Mouse (Mus musculus): ENCODE data around the gene Slc4a10. TPM values are rescaled to one million over a fixed set of nuclear protein-coding genes. Genes with fewer than 3 reads are reported as not detected.

Slc4a10 gene
- polyA plus RNA-seq, 1 experiment from 2014 or later, result 0.43 TPM

DNA sequence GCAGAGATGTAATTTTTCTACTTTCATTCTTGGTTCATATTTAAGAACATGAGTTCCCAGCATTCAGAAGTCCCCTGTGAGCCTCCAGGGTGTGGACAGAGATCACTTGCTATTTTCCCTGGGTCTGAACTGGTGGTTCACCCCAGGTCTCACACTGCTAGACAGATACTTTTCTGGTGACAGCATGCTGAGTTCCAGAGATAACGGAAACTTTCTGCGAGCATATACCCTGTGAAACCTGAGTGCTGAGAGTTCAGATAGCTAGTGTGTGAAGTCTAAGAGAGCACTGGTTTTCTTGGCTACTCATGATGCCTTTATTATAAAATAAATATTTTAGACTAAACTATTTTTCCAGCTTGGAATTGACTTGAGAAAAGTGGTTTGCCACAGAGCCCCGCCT lies 232.5 kb downstream of the Slc4a10 start:
- H3K27me3 ChIP-seq, result no peaks in the 10 kb centered on the region
- 0 out of 2 replicates have a peak overlapping the region, but pooled peaks have one; percentile 6 for H3K4me2 ChIP-seq
- H3K9me3 ChIP-seq (replicated peaks), result no peaks in the 10 kb centered on the region
- H3K4me3 ChIP-seq, result no peak overlapping the region
- no peak overlapping the region for H3K9ac ChIP-seq
- H3K4me1 ChIP-seq (replicated peaks), result peaks cover 14% of the 10 kb centered on the region
- WGBS, result 19% methylated on average over 3 of the region's 3 CpGs
- peak; percentile 89; the same call in 1 of the 2 replicates for ATAC-seq (replicated peaks; ENCODE audit: insufficient number of reproducible peaks, insufficient read depth, low FRiP score, low read depth)
- H3K27ac ChIP-seq, result peak overlapping the region; percentile 80
- H3K36me3 ChIP-seq, result no peaks in the 10 kb centered on the region

DNA sequence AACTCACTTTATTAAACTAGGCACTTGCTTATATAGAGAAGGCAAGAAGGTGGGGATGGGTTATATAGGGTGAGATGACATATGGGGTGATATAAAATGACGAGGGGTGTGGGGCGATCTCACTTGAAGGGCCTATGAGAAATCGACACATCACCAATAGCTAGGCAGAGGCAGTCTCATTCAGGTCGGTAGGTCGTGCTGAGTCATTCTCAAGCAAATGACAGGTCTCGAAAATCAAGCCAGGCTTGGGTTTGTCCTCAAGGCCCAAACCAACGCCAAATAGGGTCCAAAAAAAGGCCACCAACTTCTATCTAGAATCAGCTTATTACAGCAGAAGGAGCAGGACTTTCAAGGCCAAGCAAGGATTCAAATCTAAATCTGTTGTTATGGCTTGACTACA lies 233.5 kb downstream of the Slc4a10 start:
- Histone ChIP-seq H3K36me3 (no peaks in the 10 kb centered on the region), H3K9me3 (replicated peaks) (no peaks in the 10 kb centered on the region), H3K27ac (peak overlapping the region; percentile 80), H3K4me1 (replicated peaks) (peaks cover 14% of the 10 kb centered on the region), H3K9ac (no peak overlapping the region), H3K4me3 (no peak overlapping the region), H3K4me2 (no peak overlapping the region), H3K27me3 (no peaks in the 10 kb centered on the region)
- WGBS, result 86% methylated on average over 7 of the region's 7 CpGs
- ATAC-seq (replicated peaks; ENCODE audit: insufficient number of reproducible peaks, insufficient read depth, low FRiP score, low read depth), result no peak

DNA sequence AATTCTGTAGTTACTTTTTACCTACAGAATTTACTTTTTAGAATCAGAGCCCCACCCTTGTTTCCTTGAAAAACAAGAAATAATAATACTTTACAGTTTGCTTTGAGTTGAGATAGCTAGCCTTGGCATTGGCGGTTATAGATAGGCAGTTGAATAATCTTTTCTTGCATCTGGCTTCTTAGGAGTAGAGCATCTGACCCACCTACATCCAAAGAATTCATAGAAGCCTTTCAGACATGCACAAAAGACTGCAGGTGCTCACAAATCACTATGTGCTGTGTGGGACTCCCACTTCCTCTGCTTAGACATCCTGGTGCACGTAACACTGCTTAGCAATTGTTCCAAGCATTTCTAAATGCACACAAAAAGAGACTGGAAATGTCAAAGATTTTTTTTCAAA lies 238.8 kb downstream of the Slc4a10 start:
- no peaks in the 10 kb centered on the region for H3K9me3 ChIP-seq (replicated peaks)
- H3K4me3 ChIP-seq, result no peak overlapping the region
- no peak overlapping the region for H3K27ac ChIP-seq
- WGBS, result 80% methylated on average over 2 of the region's 2 CpGs
- H3K4me1 ChIP-seq (replicated peaks), result no peaks in the 10 kb centered on the region
- ATAC-seq (replicated peaks; ENCODE audit: insufficient number of reproducible peaks, insufficient read depth, low FRiP score, low read depth), result no peak
- H3K9ac ChIP-seq, result no peak overlapping the region
- H3K36me3 ChIP-seq, result no peaks in the 10 kb centered on the region
- H3K4me2 ChIP-seq, result no peak overlapping the region
- no peaks in the 10 kb centered on the region for H3K27me3 ChIP-seq

GRCm38 (mm10) chr2:62285847-62286246 lies 239.6 kb downstream of the Slc4a10 start:
- 2% methylated on average over 2 of the region's 2 CpGs for WGBS

DNA sequence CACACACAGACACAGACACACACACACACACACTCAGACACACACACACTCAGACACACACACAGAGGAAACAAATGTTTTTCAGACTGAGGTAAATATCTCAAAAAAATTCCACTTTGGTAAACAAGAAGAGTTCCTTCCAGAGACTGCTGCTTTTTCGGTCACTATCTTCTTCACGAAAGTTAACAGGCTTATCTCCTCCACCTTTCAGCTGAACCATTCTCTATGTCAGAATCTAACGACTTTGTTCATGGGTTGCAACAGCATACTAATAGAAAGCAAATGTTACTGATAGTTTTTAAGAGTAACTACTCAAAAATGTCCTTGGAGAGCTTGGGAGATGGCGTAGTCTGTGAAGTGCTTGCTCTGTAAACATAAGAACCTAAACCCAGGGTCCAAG lies 241.3 kb downstream of the Slc4a10 start:
- Histone ChIP-seq H3K4me3 (no peak overlapping the region), H3K4me1 (replicated peaks) (no peaks in the 10 kb centered on the region), H3K27ac (no peak overlapping the region), H3K9ac (no peak overlapping the region), H3K4me2 (no peak overlapping the region), H3K36me3 (no peaks in the 10 kb centered on the region), H3K9me3 (replicated peaks) (no peaks in the 10 kb centered on the region), H3K27me3 (no peaks in the 10 kb centered on the region)
- 37% methylated on average over 4 of the region's 4 CpGs for WGBS
- ATAC-seq (replicated peaks; ENCODE audit: insufficient number of reproducible peaks, insufficient read depth, low FRiP score, low read depth), result no peak

More at GRCm38 (mm10) chr2:62285847-62286246, 239.6 kb downstream of the Slc4a10 start:
- no peaks in the 10 kb centered on the region for H3K27me3 ChIP-seq
- no peak overlapping the region for H3K4me3 ChIP-seq
- no peak overlapping the region for H3K9ac ChIP-seq
- no peak overlapping the region for H3K4me2 ChIP-seq
- no peak overlapping the region for H3K27ac ChIP-seq
- H3K36me3 ChIP-seq, result no peaks in the 10 kb centered on the region
- H3K9me3 ChIP-seq (replicated peaks), result no peaks in the 10 kb centered on the region
- no peak for ATAC-seq (replicated peaks; ENCODE audit: insufficient number of reproducible peaks, insufficient read depth, low FRiP score, low read depth)
- H3K4me1 ChIP-seq (replicated peaks), result no peaks in the 10 kb centered on the region

DNA sequence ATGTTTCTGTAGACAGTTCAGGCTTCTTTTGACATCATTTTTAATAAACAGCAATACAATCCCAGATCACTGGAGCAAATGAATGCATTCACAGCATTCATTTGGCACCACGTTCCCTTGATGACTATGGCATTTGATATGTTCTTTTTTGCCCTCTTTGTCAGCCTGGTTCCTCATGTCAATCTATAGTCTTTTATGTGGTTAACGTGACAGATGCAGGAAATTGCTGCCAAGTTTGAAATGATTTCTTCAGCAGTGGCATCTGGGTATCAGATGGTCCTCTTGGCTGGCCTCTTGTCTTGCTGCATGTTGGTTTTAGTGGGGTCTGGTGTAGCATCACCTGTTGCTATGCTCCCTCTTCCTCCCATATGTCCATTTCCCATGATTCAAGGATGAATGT lies 247.6 kb downstream of the Slc4a10 start:
- no peak overlapping the region for H3K4me2 ChIP-seq
- no peaks in the 10 kb centered on the region for H3K4me1 ChIP-seq (replicated peaks)
- H3K9ac ChIP-seq, result no peak overlapping the region
- no peak overlapping the region for H3K4me3 ChIP-seq
- 45% methylated on average over 2 of the region's 2 CpGs for WGBS
- H3K36me3 ChIP-seq, result no peaks in the 10 kb centered on the region
- ATAC-seq (replicated peaks; ENCODE audit: insufficient number of reproducible peaks, insufficient read depth, low FRiP score, low read depth), result no peak
- no peak overlapping the region for H3K27ac ChIP-seq
- no peaks in the 10 kb centered on the region for H3K9me3 ChIP-seq (replicated peaks)
- no peaks in the 10 kb centered on the region for H3K27me3 ChIP-seq

DNA sequence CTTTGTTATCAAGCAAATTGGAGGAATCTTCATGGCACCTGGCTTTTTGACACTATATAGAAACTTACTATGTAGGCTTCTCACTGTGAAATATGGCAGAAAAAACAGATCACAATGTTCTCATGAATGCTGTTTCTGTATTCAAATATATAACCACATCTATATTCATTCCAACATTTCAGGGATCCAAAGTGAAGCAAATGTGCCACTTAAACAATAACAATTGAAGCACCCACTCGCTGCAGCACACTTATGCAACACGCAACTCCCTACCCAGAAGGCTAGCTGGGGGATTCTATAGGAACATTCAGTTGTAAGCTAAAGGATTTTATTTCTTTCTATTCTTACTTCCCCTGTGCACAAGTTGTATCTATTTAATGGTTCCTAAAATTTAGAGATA lies 255.5 kb downstream of the Slc4a10 start:
- ATAC-seq (replicated peaks; ENCODE audit: insufficient number of reproducible peaks, insufficient read depth, low FRiP score, low read depth), result no peak
- Histone ChIP-seq H3K27ac (no peak overlapping the region), H3K27me3 (no peaks in the 10 kb centered on the region), H3K9ac (no peak overlapping the region), H3K9me3 (replicated peaks) (no peaks in the 10 kb centered on the region), H3K4me1 (replicated peaks) (no peaks in the 10 kb centered on the region), H3K36me3 (no peaks in the 10 kb centered on the region), H3K4me3 (no peak overlapping the region), H3K4me2 (no peak overlapping the region)
- 91% methylated on average over 2 of the region's 2 CpGs for WGBS

DNA sequence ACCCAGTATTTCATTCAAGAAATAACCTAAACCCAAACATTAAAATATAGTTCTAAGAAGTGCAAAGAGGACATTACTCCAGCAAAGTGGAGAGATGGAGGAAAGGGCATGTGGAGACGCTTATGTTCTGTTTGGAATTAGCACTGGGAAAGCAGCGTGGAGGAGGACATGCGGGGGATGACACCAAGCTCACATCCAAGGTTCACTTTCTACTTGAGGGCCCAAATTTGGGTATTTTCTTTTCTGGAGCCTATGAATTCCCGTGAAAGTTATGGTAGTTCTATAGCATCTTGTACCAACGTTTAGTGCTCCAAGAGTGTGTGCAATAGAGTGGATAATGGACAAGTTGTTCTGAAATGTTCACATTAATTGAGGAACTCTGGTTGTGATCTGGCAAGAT lies 260.7 kb downstream of the Slc4a10 start:
- Histone ChIP-seq H3K27ac (no peak overlapping the region), H3K36me3 (no peaks in the 10 kb centered on the region), H3K27me3 (no peaks in the 10 kb centered on the region), H3K9me3 (replicated peaks) (no peaks in the 10 kb centered on the region), H3K9ac (no peak overlapping the region), H3K4me1 (replicated peaks) (no peaks in the 10 kb centered on the region), H3K4me2 (no peak overlapping the region), H3K4me3 (no peak overlapping the region)
- 82% methylated on average over 5 of the region's 5 CpGs for WGBS
- no peak for ATAC-seq (replicated peaks; ENCODE audit: insufficient number of reproducible peaks, insufficient read depth, low FRiP score, low read depth)

DNA sequence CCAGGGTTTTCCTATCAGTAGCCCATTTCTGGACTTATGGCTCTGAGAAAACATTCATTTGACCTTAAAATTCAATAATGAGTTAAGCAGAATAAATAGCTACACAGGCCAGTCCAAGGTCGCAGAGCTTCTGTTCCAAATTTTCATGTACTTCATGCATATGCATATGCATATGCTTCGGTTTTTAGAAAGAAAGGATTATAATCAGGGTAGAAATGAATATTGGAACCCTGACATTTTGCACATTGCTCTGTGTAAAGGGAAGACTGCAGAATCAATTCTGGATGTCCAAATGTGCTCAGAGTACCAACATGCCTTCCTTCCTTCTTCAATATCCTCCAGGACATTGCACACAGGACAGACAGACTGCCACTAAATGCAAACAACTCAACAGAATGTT lies 261.2 kb downstream of the Slc4a10 start:
- Histone ChIP-seq H3K27ac (no peak overlapping the region), H3K4me2 (no peak overlapping the region), H3K4me3 (no peak overlapping the region), H3K36me3 (no peaks in the 10 kb centered on the region), H3K9me3 (replicated peaks) (no peaks in the 10 kb centered on the region), H3K27me3 (no peaks in the 10 kb centered on the region), H3K9ac (no peak overlapping the region), H3K4me1 (replicated peaks) (no peaks in the 10 kb centered on the region)
- 86% methylated on average over 2 of the region's 2 CpGs for WGBS
- no peak for ATAC-seq (replicated peaks; ENCODE audit: insufficient number of reproducible peaks, insufficient read depth, low FRiP score, low read depth)

- 53% methylated on average over 2 of the region's 2 CpGs for WGBS
- no peak overlapping the region for H3K4me2 ChIP-seq
- no peaks in the 10 kb centered on the region for H3K9me3 ChIP-seq (replicated peaks)
- no peaks in the 10 kb centered on the region for H3K27me3 ChIP-seq
- H3K36me3 ChIP-seq, result no peaks in the 10 kb centered on the region
- H3K4me1 ChIP-seq (replicated peaks), result no peaks in the 10 kb centered on the region
- no peak overlapping the region for H3K27ac ChIP-seq
- H3K4me3 ChIP-seq, result no peak overlapping the region
- ATAC-seq (replicated peaks; ENCODE audit: insufficient number of reproducible peaks, insufficient read depth, low FRiP score, low read depth), result no peak
- H3K9ac ChIP-seq, result no peak overlapping the region
Measured at GRCm38 (mm10) chr2:62316930-62317329, 270.7 kb downstream of the Slc4a10 start.

- H3K4me1 ChIP-seq (replicated peaks), result no peaks in the 10 kb centered on the region; the same call in 1 of the 2 replicates
- H3K4me3 ChIP-seq, result no peak overlapping the region
- no peak for ATAC-seq (replicated peaks; ENCODE audit: insufficient number of reproducible peaks, insufficient read depth, low FRiP score, low read depth)
- no peaks in the 10 kb centered on the region for H3K27me3 ChIP-seq
- WGBS, result 44% methylated on average over 3 of the region's 3 CpGs
- no peak overlapping the region for H3K4me2 ChIP-seq
- no peaks in the 10 kb centered on the region for H3K36me3 ChIP-seq
- no peaks in the 10 kb centered on the region for H3K9me3 ChIP-seq (replicated peaks)
- H3K9ac ChIP-seq, result no peak overlapping the region
- no peak overlapping the region for H3K27ac ChIP-seq
Measured at GRCm38 (mm10) chr2:62319489-62319888, 273.2 kb downstream of the Slc4a10 start.

DNA sequence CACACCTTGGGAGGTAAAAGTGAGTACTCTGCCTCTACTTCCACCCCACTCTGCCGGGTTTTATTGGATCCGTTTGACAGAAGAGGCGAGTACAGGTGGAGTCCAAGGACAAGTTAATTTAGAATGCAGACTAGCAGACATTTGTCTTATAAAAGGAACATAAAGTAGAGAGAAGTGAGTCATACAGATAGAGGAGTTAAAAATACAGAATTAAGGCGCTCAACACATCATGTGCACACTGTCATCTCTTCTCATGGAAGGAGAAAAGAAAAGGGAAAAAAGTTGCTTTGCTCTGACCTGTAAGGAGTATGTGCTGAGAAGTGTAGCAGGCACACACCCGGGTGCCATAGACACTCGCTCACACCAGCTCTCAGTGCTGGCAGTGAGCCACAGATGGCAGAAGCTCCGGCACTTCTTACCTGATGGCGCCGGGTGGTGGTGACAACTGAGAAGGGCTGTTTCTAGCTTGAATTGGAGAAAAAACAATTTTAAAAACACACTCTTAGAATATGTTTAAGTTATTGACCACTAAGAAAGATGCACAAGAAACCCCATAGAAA lies 276.9 kb downstream of the Slc4a10 start:
- Histone ChIP-seq H3K27ac (no peak overlapping the region), H3K4me3 (no peak overlapping the region), H3K9me3 (replicated peaks) (no peaks in the 10 kb centered on the region), H3K36me3 (no peaks in the 10 kb centered on the region), H3K27me3 (no peaks in the 10 kb centered on the region), H3K4me2 (no peak overlapping the region), H3K4me1 (replicated peaks) (no peaks in the 10 kb centered on the region; the same call in 1 of the 2 replicates), H3K9ac (no peak overlapping the region)
- ATAC-seq (replicated peaks; ENCODE audit: insufficient number of reproducible peaks, insufficient read depth, low FRiP score, low read depth), result no peak
- 58% methylated on average over 9 of the region's 9 CpGs for WGBS
